Mouse (Mus musculus): ENCODE data around the gene Rdh11.

DNA sequence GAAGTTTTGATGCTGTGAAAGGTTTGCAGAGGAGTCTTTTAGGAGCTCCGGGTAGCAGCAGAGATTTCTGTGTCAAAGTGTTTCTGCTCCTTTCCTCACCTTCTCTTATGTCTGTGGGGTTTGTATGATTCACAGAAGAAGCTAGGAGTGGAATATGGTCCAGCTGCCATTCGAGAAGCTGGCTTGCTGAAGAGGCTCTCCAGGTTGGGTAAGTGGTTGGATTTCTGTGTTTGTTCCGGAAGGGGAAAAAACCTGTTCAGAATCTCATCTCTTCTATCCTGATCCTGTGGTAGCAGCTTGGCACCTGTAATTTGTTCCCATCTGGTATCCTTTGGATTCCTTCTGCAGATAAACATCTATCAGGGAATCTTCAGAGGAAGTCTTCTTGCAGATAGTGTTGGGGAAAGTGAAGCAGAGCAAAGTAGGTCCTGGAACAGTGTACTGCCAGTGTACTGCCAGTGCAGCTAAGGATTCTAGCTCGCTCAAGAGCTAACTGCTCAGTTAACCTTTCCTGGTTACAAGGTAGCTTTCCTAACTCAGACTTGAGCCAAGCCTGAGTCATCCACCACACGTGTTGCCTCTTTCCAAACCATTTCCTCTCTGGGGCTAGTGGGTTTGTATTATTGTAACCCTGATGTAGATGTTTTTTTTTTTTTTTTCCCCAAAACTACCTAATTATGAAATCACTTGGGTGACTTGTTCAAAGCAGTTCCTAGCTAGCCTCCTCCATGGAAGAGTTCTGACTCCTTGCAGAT, 60.2 kb downstream of the Rdh11 start:
- no peak for TF ChIP-seq CTCF (IDR thresholded peaks at IDR 0.05; ENCODE audit: low read depth, low read length)
- no peak for TF ChIP-seq POLR2A (IDR thresholded peaks at IDR 0.05; ENCODE audit: insufficient read depth, low read length)
